Mouse (Mus musculus) naive thymus-derived CD4-positive, alpha-beta T cell, adult 2 months (primary cell): Measurements from ENCODE around the gene Eaf2.

Source experiments
- DNase-seq: peaks from one replicate; pipeline ENCODE4 v3.0.0-alpha.2; 2011; ENCODE audit warnings: low read depth

The Eaf2 gene

GRCm38 (mm10) chr16:36770191-36770771 is 104.5 kb downstream of the Eaf2 start:
- peak; percentile 66 for DNase-seq

DNA sequence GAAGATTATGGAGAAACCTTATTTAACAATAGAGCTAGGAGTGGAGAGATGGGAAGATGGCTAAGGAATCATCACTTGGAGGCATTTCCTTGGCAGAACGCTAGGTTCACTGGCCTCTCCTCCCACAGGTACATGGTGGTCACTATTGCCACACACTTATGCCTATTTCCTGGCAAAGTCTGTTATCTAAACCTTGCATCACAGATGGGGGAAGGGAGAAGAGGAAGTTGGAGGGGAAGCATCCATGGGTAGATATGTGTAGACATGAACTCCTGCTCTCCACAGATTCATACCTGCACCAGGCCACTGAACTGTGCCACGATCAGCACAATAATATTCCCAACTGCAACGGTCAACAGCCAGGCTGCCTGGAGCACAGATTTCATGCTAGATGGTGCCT is 122.8 kb downstream of the Eaf2 start:
- DNase-seq, result no peak

- DNase-seq, result no peak
Observed at GRCm38 (mm10) chr16:36747767-36748166, 127.0 kb downstream of the Eaf2 start.

GRCm38 (mm10) chr16:36747068-36747467 is 127.7 kb downstream of the Eaf2 start:
- no peak for DNase-seq

- no peak for DNase-seq
Observed at GRCm38 (mm10) chr16:36743580-36743979, 131.2 kb downstream of the Eaf2 start.
